Mouse (Mus musculus): ENCODE data around the gene Epb41l5.

Gene Epb41l5

GRCm38 (mm10) chr1:119501881-119502280 is 146.9 kb downstream of the Epb41l5 start:
- no peak for DNase-seq (ENCODE audit: low spot score)

- no peak for DNase-seq (ENCODE audit: low spot score)
These were observed 149.3 kb downstream of the Epb41l5 start for GRCm38 (mm10) chr1:119499456-119499855.

DNA sequence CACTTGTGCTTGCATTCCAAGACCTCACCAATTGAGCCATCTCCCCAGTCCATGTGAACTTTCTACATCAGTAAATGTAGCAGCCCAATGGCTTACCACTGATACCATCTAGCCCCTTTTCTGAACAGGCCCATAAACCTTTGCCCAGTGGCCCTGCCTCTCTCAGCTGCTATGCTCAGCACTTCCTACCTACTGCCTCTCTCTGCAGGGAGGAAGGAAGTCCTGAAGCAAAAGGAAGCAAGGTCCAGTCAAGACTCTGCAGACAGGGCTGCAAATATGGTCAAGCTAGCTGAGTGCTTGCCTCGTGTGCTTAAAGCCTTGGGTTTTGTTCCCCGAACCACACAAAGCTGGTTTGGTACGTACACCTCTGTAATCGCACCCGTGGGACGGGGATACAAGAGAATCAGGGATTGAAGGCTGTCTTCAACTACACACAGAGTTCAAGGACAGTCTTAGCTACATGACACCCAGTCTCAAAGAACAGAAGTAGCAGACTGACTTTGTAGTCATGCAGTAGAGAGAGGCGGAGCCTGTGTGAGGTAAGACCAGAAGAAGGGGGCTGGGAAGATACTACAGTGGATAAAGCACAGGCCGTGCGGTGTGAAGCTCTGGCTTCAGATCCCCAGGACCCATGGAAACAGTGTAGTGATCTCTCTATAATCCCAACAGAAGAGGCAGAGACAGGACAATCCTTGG is 150.1 kb downstream of the Epb41l5 start:
- DNase-seq (ENCODE audit: low spot score) = no peak

GRCm38 (mm10) chr1:119497346-119498004 is 151.3 kb downstream of the Epb41l5 start:
- DNase-seq (ENCODE audit: low spot score) = no peak

GRCm38 (mm10) chr1:119495396-119495775 is 153.4 kb downstream of the Epb41l5 start:
- DNase-seq (ENCODE audit: low spot score) = no peak
